Mouse (Mus musculus): ENCODE results near the gene Crtc1.

Gene Crtc1

DNA sequence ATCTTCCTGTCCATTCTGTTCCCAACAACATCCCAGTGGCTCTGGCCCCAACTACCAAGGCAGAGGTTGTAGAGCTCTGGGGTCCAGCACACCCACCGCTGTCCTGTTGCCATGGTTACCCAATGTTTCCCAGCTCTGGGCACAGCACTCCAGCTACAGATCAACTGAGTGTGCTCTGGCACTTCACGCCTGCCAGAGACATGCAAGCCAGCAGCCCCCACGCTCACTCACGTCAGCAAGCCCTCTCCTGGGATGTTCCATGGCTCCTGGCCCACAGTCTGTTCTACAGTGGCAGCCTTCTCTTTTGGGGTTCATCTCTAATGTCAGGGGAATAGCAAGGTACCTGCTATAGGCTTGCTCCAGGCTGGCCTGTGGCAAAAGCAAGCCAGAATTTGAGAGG lies 23.9 kb upstream of the Crtc1 start:
- no peak for DNase-seq (ENCODE audit: low read depth, low spot score)

DNA sequence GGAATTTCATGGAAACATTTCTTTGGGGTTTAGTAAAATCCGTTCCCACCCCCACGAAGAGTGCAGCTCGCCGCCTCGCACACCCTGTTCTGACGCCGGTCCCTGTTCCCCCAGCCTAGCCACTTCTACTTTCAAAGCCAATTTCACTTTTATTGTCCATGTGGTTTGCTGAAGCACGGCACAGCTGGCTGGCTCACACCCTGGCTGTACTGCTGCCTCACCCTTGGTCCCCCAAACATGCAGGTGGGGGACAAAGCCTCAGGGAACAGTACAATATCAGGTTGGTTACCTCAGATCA lies 23.1 kb upstream of the Crtc1 start:
- no peak for DNase-seq (ENCODE audit: low read depth, low spot score)

DNA sequence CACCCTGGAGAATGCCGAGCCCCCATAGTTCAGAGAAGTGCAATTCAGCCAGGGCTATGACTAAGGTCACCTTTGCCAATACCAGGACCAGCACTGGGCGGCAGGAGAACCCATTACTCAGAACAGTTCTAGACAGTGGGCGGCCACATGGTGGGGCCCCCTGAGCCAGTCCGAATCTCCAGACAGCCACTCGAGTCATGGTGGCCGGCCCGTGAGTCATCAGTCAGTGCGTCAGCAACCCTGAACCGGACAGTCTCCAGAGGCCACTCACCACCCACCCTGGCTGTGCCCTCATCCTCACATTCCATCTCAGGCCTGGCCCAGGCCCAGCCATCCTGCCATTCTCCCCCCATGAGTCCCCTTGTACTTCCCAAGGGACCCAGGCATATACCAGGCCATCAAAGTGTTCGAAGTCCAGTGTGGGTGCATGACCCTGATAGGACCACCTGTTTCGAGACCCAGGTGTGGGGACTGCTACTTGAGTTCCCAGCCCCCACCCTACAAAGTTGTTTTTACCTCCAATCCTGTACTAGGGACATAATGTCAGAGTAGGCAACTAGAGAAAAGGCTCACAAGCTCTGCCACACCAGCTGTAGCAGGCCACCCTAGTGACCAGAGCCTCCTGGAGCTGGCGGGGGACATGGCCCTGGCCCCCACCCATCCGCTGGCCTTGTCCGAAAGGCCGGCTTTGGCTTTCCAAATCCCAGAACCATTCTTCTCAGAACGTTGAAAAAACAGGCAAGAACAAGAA lies 22.6 kb upstream of the Crtc1 start:
- no peak for DNase-seq (ENCODE audit: low read depth, low spot score)

DNA sequence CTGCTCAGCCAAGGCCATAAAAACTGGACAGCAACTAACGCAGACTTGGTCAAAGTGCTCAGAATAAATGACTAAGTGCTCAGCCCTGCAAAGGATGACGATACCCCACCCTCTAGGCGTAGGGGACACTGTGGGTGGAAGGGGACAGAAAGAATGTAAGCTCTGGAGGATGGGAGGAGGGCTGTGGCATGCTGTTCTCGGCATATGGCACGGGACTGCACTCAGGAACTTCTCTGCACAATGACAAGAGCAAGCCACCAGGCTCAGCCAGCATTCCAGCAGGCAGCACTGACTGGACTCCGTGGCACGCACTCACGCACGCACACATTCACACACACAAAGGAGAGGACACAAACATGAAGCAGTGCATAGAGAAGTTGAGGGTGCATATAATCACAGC lies 21.2 kb upstream of the Crtc1 start:
- no peak for DNase-seq (ENCODE audit: low read depth, low spot score)

DNA sequence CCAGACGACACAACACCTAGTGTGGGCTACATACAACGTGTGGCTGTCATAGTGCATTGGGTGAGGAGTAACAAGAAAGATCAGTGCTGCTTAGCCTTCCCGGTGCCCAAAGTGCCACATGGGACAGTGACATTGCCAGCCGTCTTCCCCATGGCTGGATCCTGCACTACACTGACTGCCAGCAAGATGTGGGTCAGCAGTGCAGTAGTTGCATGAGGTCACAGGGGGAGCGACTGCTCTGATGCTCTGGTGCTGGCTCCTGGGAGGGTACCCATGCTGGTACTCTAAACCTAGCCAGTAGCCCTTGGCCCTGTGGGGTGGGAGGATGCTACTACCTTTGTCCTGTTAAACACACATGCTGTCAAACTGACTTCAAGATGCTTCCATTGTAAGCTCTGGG lies 20.8 kb upstream of the Crtc1 start:
- DNase-seq (ENCODE audit: low read depth, low spot score): no peak

DNA sequence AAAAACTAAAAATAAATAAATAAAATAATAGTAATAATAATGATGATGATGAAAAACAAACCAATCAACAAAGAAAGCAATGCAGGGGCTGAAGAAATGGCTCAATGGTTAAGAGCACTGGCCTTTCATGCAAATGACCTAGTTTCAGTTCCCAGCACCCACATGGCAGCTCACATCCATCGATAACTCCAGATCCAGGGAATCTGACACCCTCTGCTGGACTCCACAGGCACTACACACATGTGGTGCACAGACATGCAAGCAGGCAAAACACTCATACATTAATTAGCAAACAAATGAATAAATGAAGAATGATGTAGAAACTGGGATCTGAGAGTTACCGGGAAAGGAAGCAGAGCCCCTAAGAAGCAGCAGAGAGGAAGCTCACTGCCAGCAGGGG lies 20.3 kb upstream of the Crtc1 start:
- DNase-seq (ENCODE audit: low read depth, low spot score): no peak

DNA sequence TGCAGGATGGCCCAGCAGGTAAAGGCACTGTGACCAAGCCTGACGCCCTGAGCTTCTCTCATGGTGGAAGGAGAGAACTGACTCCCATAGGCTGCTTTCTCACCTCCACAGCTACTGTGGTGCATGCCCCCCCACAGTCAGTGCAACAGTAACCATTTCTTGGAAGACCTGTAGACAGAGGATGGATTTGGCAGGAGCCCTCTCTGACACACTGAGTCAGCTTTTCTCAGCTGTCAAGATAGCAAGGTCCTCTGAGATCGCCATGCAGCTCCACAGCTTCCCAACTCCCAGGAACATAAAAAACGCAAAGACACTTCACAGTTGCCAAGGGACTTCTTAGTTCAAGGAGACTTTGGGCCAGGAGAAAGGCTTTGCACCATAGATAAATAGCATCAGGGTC lies 19.1 kb upstream of the Crtc1 start:
- DNase-seq (ENCODE audit: low read depth, low spot score): no peak

DNA sequence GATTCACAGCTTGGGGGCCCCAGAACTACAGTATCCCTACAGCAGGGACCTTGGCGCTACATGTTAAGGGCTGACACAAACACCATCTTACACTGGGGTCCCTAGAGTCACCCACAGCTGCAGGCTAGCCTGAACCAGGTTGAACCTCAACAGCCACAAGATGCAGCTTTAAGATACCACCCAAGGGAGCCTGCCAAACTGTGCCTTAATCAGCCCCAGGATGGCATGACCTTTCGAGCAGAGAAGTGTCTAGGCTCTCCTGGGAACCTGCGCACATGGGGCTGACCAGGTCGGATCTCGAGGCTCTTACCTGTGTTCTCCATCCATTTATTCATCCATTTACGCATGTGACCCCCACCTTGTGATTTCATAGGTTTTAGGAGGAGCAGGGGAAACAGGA lies 18.5 kb upstream of the Crtc1 start:
- no peak for DNase-seq (ENCODE audit: low read depth, low spot score)

DNA sequence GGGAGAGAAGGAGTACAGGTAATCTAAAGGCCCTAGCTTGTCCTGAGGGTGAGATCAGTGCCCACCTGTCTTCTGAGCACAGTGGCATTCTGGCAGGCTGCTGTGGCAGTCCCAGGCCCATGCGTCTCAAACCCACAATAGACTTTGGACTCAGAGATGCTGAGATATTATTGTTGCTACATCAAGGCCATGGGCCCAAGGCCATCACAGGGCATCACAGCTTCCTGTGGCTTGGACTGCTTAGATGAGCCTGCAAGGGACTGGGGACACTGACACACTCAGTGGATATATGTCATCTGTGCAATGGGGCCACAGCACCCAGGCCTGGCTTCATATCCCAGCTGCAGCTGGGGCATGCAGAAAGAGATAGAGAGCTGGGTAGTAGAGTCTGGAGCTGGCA lies 17.6 kb upstream of the Crtc1 start:
- no peak for DNase-seq (ENCODE audit: low read depth, low spot score)

DNA sequence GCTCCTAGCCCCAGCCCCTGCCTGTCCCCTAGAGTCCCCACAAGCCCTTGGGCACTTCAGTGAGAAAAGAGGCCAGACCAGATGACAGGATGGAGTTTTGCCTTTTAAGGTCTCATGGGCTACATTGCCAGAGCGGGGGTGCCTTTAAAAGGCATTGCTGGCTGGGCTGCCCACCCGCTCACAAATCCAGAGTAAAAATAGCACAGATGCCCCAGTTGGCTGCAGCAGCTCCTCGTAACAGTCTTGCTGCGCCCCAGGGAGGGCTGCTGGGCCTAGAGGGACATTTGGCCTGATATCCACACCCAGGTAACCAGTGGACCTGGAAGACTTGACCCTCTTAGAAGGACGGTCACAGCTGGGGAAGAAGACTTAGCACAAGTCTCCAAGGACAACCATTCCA lies 14.5 kb upstream of the Crtc1 start:
- DNase-seq (ENCODE audit: low read depth, low spot score): no peak

DNA sequence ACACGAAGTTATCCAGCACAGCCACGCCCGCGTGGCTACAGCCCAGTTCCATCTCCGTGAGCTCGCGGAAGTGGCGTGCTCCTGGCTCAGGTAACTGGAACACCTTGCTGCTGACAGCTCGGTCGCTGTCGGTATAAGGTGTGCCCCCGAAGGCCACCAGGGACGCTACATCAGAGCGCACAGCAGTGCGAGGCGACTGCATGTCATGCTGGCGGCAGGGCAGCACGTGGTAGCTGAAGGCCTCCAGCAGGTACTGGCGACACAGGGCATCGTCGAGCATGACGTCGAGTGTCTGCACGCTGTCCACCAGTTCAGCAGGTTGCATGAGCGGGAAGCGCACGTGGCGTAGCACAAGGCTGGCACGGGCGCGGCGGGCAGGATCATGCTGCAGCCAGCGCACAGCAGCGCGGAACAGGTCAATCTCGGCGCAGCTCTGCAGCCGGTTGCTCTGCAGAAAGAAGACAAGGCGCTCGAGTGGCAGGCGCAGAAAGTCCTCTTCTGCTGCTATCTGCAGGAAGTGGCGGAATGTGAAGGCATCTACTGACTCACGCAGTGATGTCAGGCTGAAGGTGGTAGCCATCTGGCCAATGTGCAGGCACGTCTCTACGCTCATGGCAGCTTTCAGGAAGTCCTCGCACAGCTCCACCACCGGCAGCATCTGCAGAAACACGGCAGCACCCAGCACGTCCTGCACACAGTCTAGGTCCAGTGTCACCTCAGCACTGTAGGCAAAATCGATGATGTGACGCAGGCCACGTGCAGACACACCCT lies 13.0 kb upstream of the Crtc1 start:
- no peak for DNase-seq (ENCODE audit: low read depth, low spot score)

DNA sequence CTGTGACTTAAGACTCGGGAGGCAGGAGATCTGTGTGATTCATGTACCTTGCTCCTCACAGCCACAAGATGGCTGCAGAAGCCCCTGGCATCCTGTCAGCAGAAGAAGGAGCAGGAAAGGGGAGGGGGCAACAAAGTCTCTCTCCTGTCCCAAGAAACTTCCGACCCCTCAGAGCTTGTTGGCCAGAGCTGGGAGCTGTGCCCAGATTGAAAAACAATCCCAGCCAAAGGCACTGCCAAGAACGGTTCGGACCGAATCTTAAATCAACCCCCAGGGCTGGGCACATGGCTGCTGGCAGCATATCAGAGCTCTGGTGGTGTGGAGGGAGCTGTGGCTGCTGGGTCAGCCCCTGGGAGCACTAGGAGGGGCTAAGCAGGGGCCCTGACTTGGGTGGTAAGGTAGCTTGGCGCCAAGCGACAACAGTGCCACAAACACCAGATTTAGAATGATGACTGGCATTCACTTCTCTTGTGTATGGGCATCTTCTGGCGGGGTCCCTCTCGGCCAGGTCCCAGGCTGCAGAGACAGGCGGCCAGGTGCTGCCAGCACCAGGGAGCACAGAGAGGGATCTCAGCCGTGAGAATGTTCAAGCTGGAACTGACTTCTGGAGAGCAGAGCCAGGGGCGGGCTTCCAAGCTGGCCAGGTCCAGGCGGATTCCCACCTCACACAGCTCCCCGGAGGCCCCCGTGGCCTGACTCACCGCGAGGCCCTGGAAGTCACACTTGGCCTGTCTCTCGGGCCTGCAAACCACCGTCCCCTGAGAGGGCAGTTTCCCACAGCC lies 8.5 kb upstream of the Crtc1 start:
- DNase-seq (ENCODE audit: low read depth, low spot score): peak; percentile 37

DNA sequence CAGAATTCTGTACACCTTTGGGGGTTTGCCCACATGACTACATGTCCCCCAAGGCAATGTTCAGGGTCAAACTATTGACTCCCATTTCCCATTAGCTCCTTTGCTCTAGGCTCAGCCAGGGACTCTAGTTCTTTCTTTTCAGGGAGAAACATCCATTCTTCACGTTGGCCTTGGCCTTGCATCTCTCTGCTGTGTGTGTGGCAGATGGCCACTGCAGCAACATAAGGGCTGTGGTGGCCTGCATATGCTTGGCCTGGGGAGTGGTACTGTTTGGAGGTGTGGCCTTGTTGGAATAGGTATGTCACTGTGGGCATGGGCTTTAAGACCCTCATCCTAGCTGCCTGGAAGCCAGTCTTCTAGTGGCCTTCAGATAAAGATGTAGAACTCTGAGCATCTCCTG lies 6.6 kb upstream of the Crtc1 start:
- no peak for DNase-seq (ENCODE audit: low read depth, low spot score)

DNA sequence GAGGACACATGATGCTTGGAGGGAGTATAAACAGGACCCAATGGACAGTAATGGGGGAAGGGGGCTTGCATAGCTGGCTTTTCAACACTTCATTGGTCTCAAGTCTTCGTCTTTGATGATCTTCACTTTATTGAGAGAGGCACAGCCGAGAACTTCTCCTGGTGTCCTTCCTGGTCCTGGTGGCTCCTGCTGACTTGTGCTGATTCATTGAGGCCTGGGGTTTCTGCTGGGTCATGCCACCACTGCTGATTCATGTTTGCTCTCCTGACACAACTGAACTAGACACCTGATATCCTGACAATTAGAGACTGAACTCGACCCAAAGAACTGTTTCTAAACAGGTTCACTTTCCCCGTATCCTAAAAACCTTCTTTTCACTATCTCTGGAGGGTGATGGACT lies 3.9 kb upstream of the Crtc1 start:
- DNase-seq (ENCODE audit: low read depth, low spot score): no peak

DNA sequence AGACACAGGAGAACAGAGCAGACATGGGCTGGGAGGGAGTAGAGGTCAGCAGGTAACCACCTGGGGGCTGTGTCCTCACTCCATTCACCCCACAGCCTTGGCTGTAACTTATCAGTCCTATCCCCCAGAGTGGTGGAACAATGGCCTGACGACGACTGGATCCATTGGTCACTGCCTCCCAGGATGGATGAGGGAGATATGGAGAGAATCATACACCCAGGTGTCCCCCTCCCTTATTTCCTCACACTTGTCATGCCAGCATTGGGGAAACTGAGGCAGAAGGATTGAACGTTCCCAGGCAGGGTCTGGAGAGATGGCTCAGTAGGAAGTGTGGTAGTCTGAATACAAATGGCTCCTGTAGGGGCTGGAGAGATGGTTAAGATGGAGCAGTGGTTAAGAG lies 2.2 kb upstream of the Crtc1 start:
- DNase-seq (ENCODE audit: low read depth, low spot score): no peak

DNA sequence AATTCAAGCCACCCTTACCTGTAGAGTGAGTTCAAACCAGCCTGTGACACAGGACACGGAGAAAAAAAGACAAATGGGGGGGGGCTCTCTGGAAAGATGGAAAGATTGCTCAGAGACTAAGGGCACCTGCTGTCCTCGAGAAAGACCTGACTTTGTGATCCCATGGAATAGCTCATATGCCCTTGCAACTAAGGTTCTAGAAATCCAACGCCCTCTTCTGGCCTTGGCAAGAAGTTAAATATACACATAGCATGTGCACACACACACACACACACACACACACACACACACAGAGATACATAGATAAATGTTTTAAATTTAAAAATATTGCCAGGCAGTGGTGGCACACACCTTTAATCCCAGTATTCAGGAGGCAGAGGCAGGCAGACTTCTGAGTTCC lies 867 bp upstream of the Crtc1 start:
- DNase-seq (ENCODE audit: low read depth, low spot score): no peak

DNA sequence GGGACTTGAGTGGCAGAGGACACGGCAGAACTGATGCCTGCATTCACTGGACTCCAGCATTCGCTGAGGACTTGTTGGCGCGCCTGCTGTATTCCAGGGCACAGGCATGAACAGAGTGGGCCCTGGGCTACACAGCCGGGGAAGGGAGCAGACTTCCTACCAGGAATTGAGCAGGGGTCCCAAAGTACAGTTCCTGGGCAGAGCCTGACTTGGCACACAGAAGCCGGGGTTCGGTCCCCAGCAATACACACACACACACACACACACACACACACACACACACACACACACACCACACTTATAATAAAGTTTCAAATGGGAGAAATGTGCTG lies 435 bp upstream of the Crtc1 start:
- no peak for DNase-seq (ENCODE audit: low read depth, low spot score)

DNA sequence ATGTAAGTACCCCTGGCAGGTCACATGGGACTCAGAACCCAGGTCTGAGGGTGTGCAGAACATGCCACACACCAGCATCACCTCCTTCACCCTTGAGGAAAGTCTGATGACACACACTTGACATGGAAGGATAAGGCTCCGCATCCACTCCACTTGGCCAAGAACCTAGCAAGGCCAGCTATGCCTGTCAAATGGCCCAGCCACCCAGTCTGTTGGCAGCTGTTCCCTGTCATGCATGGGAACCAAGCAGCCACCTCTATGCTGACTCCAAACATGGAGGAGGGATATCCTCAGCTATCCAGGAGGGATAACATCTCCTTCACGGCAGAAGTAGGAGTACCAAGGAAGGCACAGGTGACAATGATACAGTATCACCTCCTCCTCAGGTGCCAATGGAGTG lies 956 bp downstream of the Crtc1 start:
- DNase-seq (ENCODE audit: low read depth, low spot score): no peak

DNA sequence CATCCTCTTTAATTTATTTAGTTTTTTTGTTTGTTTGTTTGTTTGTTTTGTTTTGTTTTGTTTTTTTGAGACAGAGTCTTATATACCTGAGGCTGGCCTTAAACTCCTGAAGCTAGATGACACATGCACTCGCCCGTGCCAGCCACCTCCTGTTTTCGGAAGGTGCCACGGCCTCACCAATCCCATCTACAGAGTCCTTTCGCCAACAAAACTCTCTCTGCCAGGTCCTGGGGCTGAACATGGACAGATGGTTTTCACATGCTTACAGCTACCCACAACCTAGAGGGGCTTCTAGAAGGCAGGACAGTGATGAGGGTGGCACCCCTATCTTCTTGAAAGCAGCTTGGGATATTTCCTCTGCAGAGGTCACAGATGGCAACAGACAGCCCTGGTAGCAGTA lies 4.2 kb downstream of the Crtc1 start:
- no peak for DNase-seq (ENCODE audit: low read depth, low spot score)

DNA sequence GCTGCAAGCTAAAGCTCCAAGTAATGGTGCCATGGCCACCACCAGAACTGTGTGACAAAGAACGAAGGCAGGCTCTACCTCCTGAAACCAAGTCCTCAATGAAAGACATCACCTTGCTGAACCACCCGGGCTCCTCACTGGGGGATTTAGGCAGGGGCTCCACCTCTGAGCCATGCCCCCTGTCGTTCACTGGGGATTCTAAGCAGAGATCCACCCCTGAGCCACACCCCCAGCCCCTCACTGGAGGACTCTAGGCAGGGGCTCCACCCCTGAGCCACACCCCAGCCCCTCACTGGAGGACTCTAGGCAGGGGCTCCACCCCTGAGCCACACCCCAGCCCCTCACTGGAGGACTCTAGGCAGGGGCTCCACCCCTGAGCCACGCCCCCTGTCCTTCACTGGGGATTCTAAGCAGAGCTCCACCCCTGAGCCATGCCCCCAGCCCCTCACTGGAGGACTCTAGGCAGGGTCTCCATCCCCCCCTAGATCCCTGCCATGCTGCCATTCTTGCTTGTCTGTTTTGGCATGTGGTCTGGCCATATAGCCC lies 6.3 kb downstream of the Crtc1 start:
- DNase-seq (ENCODE audit: low read depth, low spot score): no peak

DNA sequence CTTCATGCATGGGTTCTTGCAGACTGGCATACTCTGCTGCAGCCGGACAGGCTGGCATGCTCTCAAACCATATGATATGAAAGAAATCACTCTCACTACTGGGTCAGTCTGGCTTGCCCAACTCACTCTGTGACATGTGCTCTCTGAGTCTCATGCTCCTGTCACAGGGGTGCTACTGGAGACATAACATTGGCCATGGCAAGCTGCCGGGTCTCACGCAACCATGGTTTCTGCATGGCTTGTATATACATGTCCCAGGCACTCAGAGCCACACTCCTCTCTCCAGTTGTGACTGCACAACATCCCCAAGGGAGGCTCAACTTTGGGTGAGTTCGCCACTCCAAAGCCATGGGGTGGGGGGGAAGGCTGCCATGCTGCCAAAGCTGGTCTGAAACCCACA lies 8.2 kb downstream of the Crtc1 start:
- DNase-seq (ENCODE audit: low read depth, low spot score): no peak

DNA sequence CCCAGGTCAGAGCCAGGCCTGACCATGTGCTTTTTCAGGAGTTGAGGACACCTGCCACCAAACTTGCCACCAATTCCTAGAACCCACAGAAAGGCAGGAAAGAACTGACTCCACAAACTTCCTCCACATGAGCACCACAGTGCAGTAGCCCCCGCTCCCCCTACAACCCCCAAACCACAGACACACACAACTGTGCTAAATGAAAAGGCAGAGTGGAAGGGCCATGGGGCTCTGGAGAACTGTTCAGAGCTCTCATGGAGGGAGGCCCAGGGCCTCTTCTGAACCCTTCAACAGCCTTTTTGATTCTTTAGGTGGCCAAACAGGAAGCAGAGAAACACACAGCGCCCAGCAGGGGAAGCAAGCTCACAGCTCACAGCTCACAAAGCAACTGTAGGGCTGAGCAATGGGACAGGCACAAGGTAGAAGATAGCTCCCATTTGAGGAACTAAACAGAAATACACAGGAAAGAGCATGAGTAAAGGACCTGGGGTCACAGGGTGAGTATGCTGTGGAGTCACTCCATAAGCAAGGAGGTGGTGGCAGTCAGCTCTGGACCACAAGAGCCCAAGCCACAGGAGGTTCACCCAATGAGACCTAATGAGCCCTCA lies 13.0 kb downstream of the Crtc1 start:
- DNase-seq (ENCODE audit: low read depth, low spot score): no peak

Measured in brain, embryonic 18.5 days (tissue).